Mouse (Mus musculus) liver, embryonic 14.5 days (tissue): Measurements from ENCODE around the gene Agfg2. TPM values are rescaled to one million over a fixed set of nuclear protein-coding genes. Genes with fewer than 3 reads are reported as not detected.
"Not testable (repeated sequence)": the region's sequence is repeated elsewhere in the genome, so short reads cannot be mapped to it uniquely, and the experiment has no call there.

Experiments
- ATAC-seq: fragments of 200-750 bp; cut with Nextera tagmentation; 2 replicates; pipeline ENCODE4 v1.8.0; 2017; ENCODE audit warnings: moderate number of reproducible peaks, mild to moderate bottlenecking, moderate library complexity; ENCODE audit not compliant: insufficient read depth
- DNase-seq, 3 experiments: peaks; one replicate each; pipeline ENCODE4 v3.0.0-alpha.2; 2012 to 2013; ENCODE audit warnings: low read depth in 3 of 3, low spot score in 3 of 3
- H3K27ac ChIP-seq: fragments of 300-500 bp; sonication (generic); 2 replicates; pipeline ENCODE4 v1.5.1; 2014; ENCODE audit warnings: moderate library complexity, mild to moderate bottlenecking, control low read depth, inconsistent platforms
- H3K27me3 ChIP-seq: fragments of 300-500 bp; sonication (generic); 2 replicates; pipeline ENCODE4 v1.6.1; 2014; ENCODE audit warnings: mild to moderate bottlenecking, low read length, moderate library complexity; ENCODE audit not compliant: control insufficient read depth, insufficient read depth
- H3K36me3 ChIP-seq: fragments of 300-500 bp; sonication (generic); replicated peaks from 2 replicates; pipeline ENCODE4 v1.6.1; 2014; ENCODE audit warnings: low read depth; ENCODE audit not compliant: control insufficient read depth, insufficient read depth
- H3K4me1 ChIP-seq, 2 experiments: fragments of 200-500 bp in 1 of 2; fragments of 300-500 bp in 1 of 2; sonication (generic) in 1 of 2; replicated peaks; 2 replicates each; pipeline ENCODE4 v1.6.1; 2012 to 2014; ENCODE audit warnings: antibody characterized with exemption in 1 of 2, inconsistent platforms in 1 of 2, low read length in 1 of 2; ENCODE audit not compliant: control insufficient read depth in 2 of 2, insufficient read depth in 2 of 2
- H3K4me2 ChIP-seq: fragments of 300-500 bp; sonication (generic); 2 replicates; pipeline ENCODE4 v1.6.1; 2014; ENCODE audit warnings: low read depth, mild to moderate bottlenecking, control low read depth, moderate library complexity
- H3K4me3 ChIP-seq, 2 experiments: fragments of 200-500 bp in 1 of 2; fragments of 300-500 bp in 1 of 2; sonication (generic) in 1 of 2; 2 replicates each; pipeline ENCODE4 v1.5.1; 2012 to 2014; ENCODE audit warnings: low read depth in 2 of 2, low read length in 2 of 2, mild to moderate bottlenecking in 2 of 2, control low read depth in 1 of 2, inconsistent platforms in 1 of 2, moderate library complexity in 1 of 2; ENCODE audit not compliant: insufficient read depth in 1 of 2
- H3K9ac ChIP-seq: fragments of 300-500 bp; sonication (generic); replicated peaks from 2 replicates; pipeline ENCODE4 v1.6.1; 2014; ENCODE audit warnings: mild to moderate bottlenecking, control low read depth, moderate library complexity
- H3K9me3 ChIP-seq: fragments of 300-500 bp; sonication (generic); 2 replicates; pipeline ENCODE4 v1.6.1; 2016; ENCODE audit warnings: low read length, mixed read lengths; ENCODE audit not compliant: control insufficient read depth
- CTCF ChIP-seq: IDR thresholded peaks from 2 replicates; pipeline ENCODE4 v1.5.1; 2016; ENCODE audit warnings: antibody characterized with exemption, low read depth, control low read depth
- EP300 ChIP-seq: IDR thresholded peaks from 2 replicates; pipeline ENCODE4 v1.6.1; 2016; ENCODE audit warnings: antibody characterized with exemption, low read depth
- WGBS: fragments of 180-500 bp; shearing (Covaris S2); extraction: QIAGEN DNeasy Blood & Tissue Kit; methylation state at CpG from one replicate; pipeline ENCODE4 v1.1.7; 2014; ENCODE audit not compliant: insufficient replicate concordance; 5-methylcytosine and 5-hydroxymethylcytosine counted together
- polyA plus RNA-seq, 2 experiments: library from polyadenylated mRNA; depleted of rRNA in 1 of 2; stranded (reverse) in 1 of 2; unstranded in 1 of 2; fragments of >200 nt; fragmentation: Nextera tagmentation in 1 of 2; extraction: Ambion mirVana in 1 of 2; gene quantifications; 2 replicates each; pipeline versions ENCODE4 v1.2.1 to v1.2.3; 2012 to 2014

Gene Agfg2
- polyA plus RNA-seq (2012; rRNA removed) (22.4 and 24.6 TPM in 2 replicates), polyA plus RNA-seq (2014; fragmentation: Nextera tagmentation; extraction: Ambion mirVana) (20.5 and 24.7 TPM in 2 replicates)

- Histone ChIP-seq H3K27ac (peak within 1 kb of the TSS; percentile 99), H3K36me3 (peaks cover 18% of the 10 kb centered on the region), H3K27me3 (no peaks in the 10 kb centered on the region), H3K4me2 (peak within 1 kb of the TSS; percentile 70), H3K9ac (peak within 1 kb of the TSS; percentile 76), H3K4me3 (peak within 1 kb of the TSS; percentile 69 to 85), H3K4me1 (peaks cover 39% of the 10 kb centered on the region in 2 experiments), H3K9me3 (no peaks in the 10 kb centered on the region)
- WGBS: under 1% methylated on average over 62 of the region's 62 CpGs
- TF ChIP-seq CTCF (peak; percentile 50; the same call in 1 of the 2 replicates), EP300 (peak; percentile 60)
- ATAC-seq (peak; percentile 85), DNase-seq (peak; percentile 100)
These were observed at the start of gene Agfg2 for GRCm38 (mm10) chr5:137684294-137685123. TSS of gene Agfg2 (minus strand) at chr5:137684726.

GRCm38 (mm10) chr5:137733638-137734288, 49.2 kb upstream of the Agfg2 start:
- 89% methylated on average over 12 of the region's 12 CpGs for WGBS
- DNase-seq: no peak
- Histone ChIP-seq H3K27me3 (no peaks in the 10 kb centered on the region), H3K9me3 (no peaks in the 10 kb centered on the region), H3K4me2 (no peak overlapping the region), H3K27ac (no peak overlapping the region), H3K36me3 (no peaks in the 10 kb centered on the region), H3K4me3 (no peak overlapping the region), H3K9ac (no peak overlapping the region), H3K4me1 (peaks cover 0 to 2% of the 10 kb centered on the region in 2 experiments; a peak in 1 of 4 replicates)
- ATAC-seq: no peak
- TF ChIP-seq CTCF: no peak
- TF ChIP-seq EP300: no peak

GRCm38 (mm10) chr5:137726767-137727166, 42.2 kb upstream of the Agfg2 start:
- no peak for ATAC-seq
- Histone ChIP-seq H3K9me3 (no peaks in the 10 kb centered on the region), H3K27me3 (peaks cover 7% of the 10 kb centered on the region), H3K9ac (no peak overlapping the region), H3K4me1 (no peaks in the 10 kb centered on the region), H3K4me3 (no peak overlapping the region), H3K4me2 (no peak overlapping the region), H3K36me3 (no peaks in the 10 kb centered on the region), H3K27ac (no peak overlapping the region)
- no peak for DNase-seq
- TF ChIP-seq CTCF: peak; percentile 52; the same call in 1 of the 2 replicates
- TF ChIP-seq EP300: no peak
- WGBS: 53% methylated on average over 6 of the region's 6 CpGs

GRCm38 (mm10) chr5:137723840-137724239, 39.3 kb upstream of the Agfg2 start:
- TF ChIP-seq EP300 (no peak), CTCF (no peak)
- H3K36me3 ChIP-seq: no peaks in the 10 kb centered on the region
- H3K4me2 ChIP-seq: no peak overlapping the region
- DNase-seq: no peak
- no peak overlapping the region for H3K9ac ChIP-seq
- peaks cover 14 to 17% of the 10 kb centered on the region in 2 experiments for H3K4me1 ChIP-seq
- H3K9me3 ChIP-seq: no peaks in the 10 kb centered on the region
- no peak for ATAC-seq
- no peak overlapping the region for H3K27ac ChIP-seq
- peaks cover 7% of the 10 kb centered on the region for H3K27me3 ChIP-seq
- 51% methylated on average over 5 of the region's 5 CpGs for WGBS
- H3K4me3 ChIP-seq: no peak overlapping the region

GRCm38 (mm10) chr5:137720558-137721164, 36.1 kb upstream of the Agfg2 start:
- H3K9ac ChIP-seq: peak overlapping the region; percentile 18; the same call in 1 of the 2 replicates
- ATAC-seq (peak; percentile 73), DNase-seq (peak in 1 of 3 experiments; percentile 36)
- not testable (repeated sequence) for H3K27ac ChIP-seq, H3K27me3 ChIP-seq, H3K36me3 ChIP-seq, H3K9me3 ChIP-seq
- peak overlapping the region in 1 of 2 experiments; percentile 23; a peak in 1 of 4 replicates for H3K4me3 ChIP-seq
- H3K4me2 ChIP-seq: peak overlapping the region; percentile 70
- peaks cover 18 to 25% of the 10 kb centered on the region in 2 experiments for H3K4me1 ChIP-seq
- WGBS: 16% methylated on average over 10 of the region's 16 CpGs
